Mouse (Mus musculus) testis, postnatal 10 days (tissue): ENCODE measurements around the gene Gm8229.
"Not testable (repeated sequence)": the region's sequence is repeated elsewhere in the genome, so short reads cannot be mapped to it uniquely, and the experiment has no call there.

Experiments
- DNase-seq: peaks from one replicate; pipeline ENCODE4 v3.0.0; 2021; ENCODE audit warnings: low spot score

Gene Gm8229

DNA sequence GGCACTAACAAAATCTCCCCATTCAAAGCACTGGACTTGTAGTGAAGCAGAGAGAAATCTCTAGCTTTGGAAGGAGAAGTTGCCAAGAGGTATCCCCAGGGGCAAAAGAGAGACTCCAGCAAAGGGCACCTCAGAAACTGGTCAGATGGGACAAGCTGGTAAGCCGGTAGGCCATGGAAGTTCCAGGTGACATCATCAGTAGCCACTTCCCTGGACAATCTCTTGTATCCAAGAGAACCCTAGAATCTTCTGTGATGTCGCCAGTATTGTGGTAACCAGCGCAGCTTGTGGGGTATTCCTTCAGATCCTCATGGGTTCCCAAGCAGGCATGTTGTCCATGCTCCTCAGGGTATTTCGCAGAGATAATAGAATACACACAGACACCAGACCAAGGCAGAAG, at the start of gene Gm8229:
TSS of gene Gm8229 (plus strand) at position 301 of the 400 bp plus-strand sequence.
- not testable (repeated sequence) for DNase-seq

DNA sequence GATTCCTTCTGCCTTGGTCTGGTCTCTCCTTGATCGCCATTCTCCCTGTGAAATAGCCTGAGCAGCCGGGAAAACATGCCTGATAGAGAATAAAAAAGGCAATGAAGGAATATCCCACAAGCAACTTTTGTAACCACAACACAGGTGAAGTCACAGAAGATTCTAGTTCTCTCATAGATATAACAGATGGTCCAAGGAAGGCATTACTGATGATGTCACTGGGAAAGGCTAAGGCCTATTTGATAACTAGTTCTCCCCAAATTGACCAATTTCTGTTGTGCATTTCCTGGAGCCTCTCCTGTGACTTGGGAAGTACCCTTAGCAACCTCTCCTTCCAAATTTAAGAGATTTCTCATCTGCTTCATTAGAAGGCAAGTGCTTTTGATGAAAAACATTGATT, 26.7 kb upstream of the Gm8229 start, which contains the start of gene Gm5930:
TSS of gene Gm5930 (minus strand) at position 101 of the 400 bp plus-strand sequence.
- DNase-seq, result not testable (repeated sequence)

DNA sequence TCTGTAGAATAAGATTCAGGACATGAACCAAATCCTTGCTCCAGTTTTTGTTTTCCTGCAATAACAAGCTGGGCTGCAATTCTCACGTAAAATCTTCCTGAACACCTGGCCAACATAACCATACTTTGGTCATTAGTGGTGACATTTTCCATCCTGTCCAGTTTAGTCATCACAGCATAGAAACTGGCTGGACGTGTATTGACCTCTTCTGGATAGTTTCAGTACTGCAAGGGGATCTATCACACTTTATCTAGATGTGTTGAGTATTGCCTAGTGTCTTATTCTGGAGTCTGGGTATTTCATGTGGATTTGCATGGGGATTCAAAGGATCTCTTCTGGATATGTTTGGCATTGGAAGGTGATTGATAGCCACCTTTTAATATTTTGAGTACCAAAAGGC, 3.7 kb upstream of the Gm8229 start:
- DNase-seq, result not testable (repeated sequence)

- DNase-seq, result not testable (repeated sequence)
These were observed 2.9 kb upstream of the Gm8229 start for GRCm38 (mm10) chr14:44362301-44362700.

GRCm38 (mm10) chr14:44384233-44384632, 19.1 kb downstream of the Gm8229 start:
- DNase-seq, result not testable (repeated sequence)

GRCm38 (mm10) chr14:44410588-44410987, 45.4 kb downstream of the Gm8229 start, which contains the start of gene Gm3371:
Gm3371 (minus strand) TSS chr14:44410688.
- DNase-seq, result not testable (repeated sequence)
